Mouse (Mus musculus): ENCODE measurements at regions not wholly inside any gene's neighbourhood (a gene's known extent, or its start where the extent isn't known, plus 50 kb on each side); places are given as distances from the start of the nearest gene placed in this dataset.

- TF ChIP-seq CTCF (IDR thresholded peaks at IDR 0.05; ENCODE audit: extremely low read depth, insufficient read length, insufficient replicate concordance, low read depth, low read length) (no peak), POLR2A (IDR thresholded peaks at IDR 0.05; ENCODE audit: low read depth, low read length) (no peak)
Observed at GRCm38 (mm10) chr19:54106571-54106970, 62.6 kb downstream of the Adra2a start.
